Comparison of ENCODE assay signal across 25 mouse cellular contexts in the genomic region with DNA sequence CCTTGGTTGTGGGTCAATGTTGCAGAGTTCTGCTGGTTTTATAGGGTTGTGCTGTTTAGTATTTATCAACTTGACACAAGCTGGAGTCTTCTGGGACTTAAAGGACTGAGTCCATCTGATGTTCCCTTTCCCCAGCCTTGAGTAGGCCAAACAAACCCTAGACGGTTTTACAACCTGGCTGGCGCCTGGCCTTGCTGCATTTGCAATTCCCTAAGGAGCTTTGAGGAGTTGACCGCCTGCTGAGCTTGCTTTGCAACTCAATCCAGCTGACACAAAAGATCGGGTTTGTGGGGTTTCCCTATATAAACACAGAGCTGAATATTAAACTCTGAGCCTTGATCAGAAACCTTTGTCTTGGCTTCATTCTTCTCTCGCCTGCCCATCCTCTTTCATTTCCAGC. TPM values are rescaled to one million over a fixed set of nuclear protein-coding genes. Genes with fewer than 3 reads are reported as not detected.
DNase-seq lines count a peak whose midpoint lies in the region; ATAC-seq and TF ChIP-seq lines count a peak whose summit lies in the region.
"Had no signal": no experiment of that assay in that cellular context is flagged by ENCODE, and none has a peak within 500 bp of the region (broad histone marks: within the 10 kb centered on the region; RNA-seq: fewer than 3 reads in every experiment).

No protein-coding gene starts in this region.

- DNase-seq in adrenal gland, postnatal 10 days = peak; percentile 51
- DNase-seq in adrenal gland, postnatal 4 days (ENCODE audit: low spot score in 2 of 2) = no peak
- DNase-seq in kidney, postnatal 0 days (ENCODE audit: low spot score) = peak; percentile 51
- no peak for DNase-seq in kidney, postnatal 36 days
- DNase-seq in ES-E14 (ENCODE audit: low read depth, low spot score) = peak; percentile 42
- DNase-seq in ZHBTc4 (ENCODE audit: low read depth, low spot score) = peak; percentile 86
- no peak for DNase-seq in gastrocnemius, postnatal 14 days
- DNase-seq in B cell, adult 2 months = no peak
- DNase-seq: adrenal gland, postnatal 25 days; cerebellum, adult 11-12 months; cerebellum, adult 2 months; cerebellum, adult 9-10 months; cerebellum, postnatal 14 days; cerebellum, postnatal 36 days; embryo, embryonic 11 days had no signal

- H3K36me3 ChIP-seq in kidney, postnatal 0 days (ENCODE audit: insufficient read depth, low read length) = no peaks in the 10 kb centered on the region
- H3K36me3 ChIP-seq in ES-E14 (ENCODE audit: control insufficient read depth, insufficient read depth, low read length, poor library complexity, severe bottlenecking) = no peaks in the 10 kb centered on the region
- H3K36me3 ChIP-seq: embryonic facial prominence, embryonic 13.5 days; embryonic facial prominence, embryonic 15.5 days; forebrain, embryonic 10.5 days; forebrain, embryonic 12.5 days; G1E had no signal

- no peaks in the 10 kb centered on the region for H3K27me3 ChIP-seq in kidney, postnatal 0 days (ENCODE audit: insufficient read depth, low read length)
- H3K27me3 ChIP-seq: embryonic facial prominence, embryonic 13.5 days; embryonic facial prominence, embryonic 15.5 days; forebrain, embryonic 12.5 days had no signal

- H3K4me2 ChIP-seq in kidney, postnatal 0 days (ENCODE audit: low read length) = no peak overlapping the region
- H3K4me2 ChIP-seq: embryonic facial prominence, embryonic 13.5 days; embryonic facial prominence, embryonic 15.5 days; forebrain, embryonic 12.5 days had no signal

- H3K4me1 ChIP-seq in kidney, postnatal 0 days (replicated peaks; ENCODE audit: insufficient read depth, low read length) = no peaks in the 10 kb centered on the region
- peaks cover 0 to 5% of the 10 kb centered on the region in 2 experiments; a peak in 1 of 4 replicates for H3K4me1 ChIP-seq in ES-E14 (ENCODE audit: control insufficient read depth in 2 of 2, insufficient read depth in 2 of 2, low read length in 2 of 2, poor library complexity in 1 of 2)
- H3K4me1 ChIP-seq: embryonic facial prominence, embryonic 13.5 days; embryonic facial prominence, embryonic 15.5 days had no signal

- H3K9ac ChIP-seq in kidney, postnatal 0 days (ENCODE audit: low read depth, low read length) = no peak overlapping the region
- H3K9ac ChIP-seq in ES-E14 (ENCODE audit: insufficient read depth, low read depth, low read length, poor library complexity, severe bottlenecking) = no peak overlapping the region
- H3K9ac ChIP-seq: embryonic facial prominence, embryonic 13.5 days; embryonic facial prominence, embryonic 15.5 days; forebrain, embryonic 12.5 days had no signal

- no peaks in the 10 kb centered on the region for H3K9me3 ChIP-seq in kidney, postnatal 0 days (replicated peaks; ENCODE audit: low read length)
- no peaks in the 10 kb centered on the region for H3K9me3 ChIP-seq in ES-E14 (ENCODE audit: control insufficient read depth, insufficient read depth, low read depth, low read length)
- H3K9me3 ChIP-seq: embryonic facial prominence, embryonic 13.5 days; embryonic facial prominence, embryonic 15.5 days; forebrain, embryonic 10.5 days; forebrain, embryonic 12.5 days; G1E had no signal

- TF ChIP-seq CTCF in kidney, postnatal 0 days (IDR thresholded peaks at IDR 0.05; ENCODE audit: low read depth) = no peak

- 20% methylated on average over 5 of the region's 5 CpGs for whole genome bisulfite sequencing in kidney, postnatal 0 days

- in situ Hi-C loops in ES-E14 (cut with MboI; ENCODE audit: low sequenced_read_pairs in 2 of 2, unreplicated experiment in 2 of 2) = no loop called here

- H3K27ac ChIP-seq in kidney, postnatal 0 days = no peak overlapping the region
- H3K27ac ChIP-seq in ES-E14 (ENCODE audit: insufficient read depth, low read depth, low read length, poor library complexity, severe bottlenecking) = no peak overlapping the region
- H3K27ac ChIP-seq: embryonic facial prominence, embryonic 13.5 days; embryonic facial prominence, embryonic 15.5 days; forebrain, embryonic 10.5 days; forebrain, embryonic 12.5 days had no signal

- intact Hi-C loops in gastrocnemius, postnatal 14 days (cut with DNase I; ENCODE audit: low total_unique reads) = no loop called here

- ATAC-seq in kidney, postnatal 0 days (replicated peaks; ENCODE audit: low FRiP score, low read depth) = no peak
- ATAC-seq: activated CD4-positive, CD25-positive, alpha-beta regulatory T cell, adult 4 months; forebrain, embryonic 14.5 days; forebrain, embryonic 16.5 days; Patski had no signal

- no peak overlapping the region for H3K4me3 ChIP-seq in kidney, postnatal 0 days (replicated peaks; ENCODE audit: low read depth, low read length)
- no peak overlapping the region for H3K4me3 ChIP-seq in ES-E14 (ENCODE audit: insufficient read depth in 1 of 2, low read depth in 1 of 2, low read length in 2 of 2, poor library complexity in 1 of 2, severe bottlenecking in 1 of 2)
- H3K4me3 ChIP-seq: embryonic facial prominence, embryonic 13.5 days; embryonic facial prominence, embryonic 15.5 days; erythroblast, embryonic 14.5 days; forebrain, embryonic 10.5 days; forebrain, embryonic 12.5 days had no signal

TF ChIP-seq in ES-E14, 5 proteins besides CTCF, POLR2A, EP300 and RAD21:
- TF ChIP-seq MAFK (IDR thresholded peaks at IDR 0.05; ENCODE audit: insufficient read depth, low read depth, low read length) = 0 out of 2 replicates have a peak, but pooled peaks have one; percentile 19
- TF ChIP-seq ZC3H11A (IDR thresholded peaks at IDR 0.05; ENCODE audit: borderline replicate concordance, low read depth, low read length) = no peak
- no peak for TF ChIP-seq CHD2 (IDR thresholded peaks at IDR 0.05; ENCODE audit: low read depth, low read length)
- no peak for TF ChIP-seq ZNF384 (IDR thresholded peaks at IDR 0.05; ENCODE audit: low read depth, low read length)
- TF ChIP-seq HCFC1 (IDR thresholded peaks at IDR 0.05; ENCODE audit: borderline replicate concordance, insufficient read depth, low read length) = no peak

RNA-seq across cellular contexts. Expression of gene Fam110c, which starts 18.8 kb away (rescaled TPM):
- 1 to 10 TPM in 1 of 2 experiments, under 1 TPM in 1; 0.55 to 1.4 TPM for total RNA-seq in adrenal gland, postnatal 10 days (2021)
- total RNA-seq in adrenal gland, postnatal 4 days (2021) = 1 to 10 TPM; 1.4 to 1.9 TPM
- 7.9 and 8.1 TPM in 2 replicates for polyA plus RNA-seq in kidney, postnatal 0 days (2015; fragmentation: Nextera tagmentation; extraction: Ambion mirVana)
- 0.32 and 0.40 TPM in 2 replicates for total RNA-seq in ES-E14 (2012; rRNA removed)
- total RNA-seq in gastrocnemius, postnatal 14 days (2021) = not detected
- polyA plus RNA-seq: activated CD4-positive, CD25-positive, alpha-beta regulatory T cell, adult 4 months; erythroblast, embryonic 14.5 days; forebrain, embryonic 14.5 days; G1E; Patski had no signal

Comparison
In these comparisons a context has a peak if more than half of its experiments do, and no peak if none do; other contexts are left out.
1. DNase-seq: peak in adrenal gland, postnatal 10 days (single experiment), kidney, postnatal 0 days (single experiment), ES-E14 (single experiment) and ZHBTc4 (single experiment); none in adrenal gland, postnatal 4 days (0 of 2), kidney, postnatal 36 days (0 of 2), gastrocnemius, postnatal 14 days (single experiment) and B cell, adult 2 months (0 of 2).